Mouse (Mus musculus): ENCODE data around the gene Ccl1.

DNA sequence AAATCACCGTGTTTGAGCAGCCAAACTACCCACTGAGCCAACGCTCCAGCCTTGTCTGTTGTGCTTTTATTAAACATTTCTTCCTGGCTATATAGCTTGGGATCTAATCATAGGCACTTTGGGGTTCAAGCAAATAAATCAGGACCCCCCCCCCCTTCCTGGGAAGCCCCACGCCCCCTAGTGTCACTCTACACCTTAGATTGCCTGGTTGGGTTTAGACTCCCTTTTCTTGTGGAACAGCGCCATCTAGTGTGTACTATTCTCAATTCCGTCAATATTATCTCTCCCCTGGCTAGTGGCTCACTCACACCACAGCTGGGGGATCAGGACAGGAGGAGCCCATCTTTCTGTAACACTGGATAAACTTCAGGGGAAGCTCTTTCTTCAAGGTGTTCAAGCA, 127.8 kb downstream of the Ccl1 start:
- TF ChIP-seq POLR2A (IDR thresholded peaks at IDR 0.05; ENCODE audit: low read depth, low read length) (no peak), CTCF (IDR thresholded peaks at IDR 0.05; ENCODE audit: extremely low read depth, insufficient read depth, insufficient read length, insufficient replicate concordance) (peak; percentile 54; the same call in 1 of the 2 replicates)
